Mouse (Mus musculus) testis, postnatal 14 days (tissue): ENCODE measurements around the gene Nek8.
A peak's percentile ranks its signal among the peaks of the same experiment; 100 is the strongest.
"Not testable (repeated sequence)": the region's sequence is repeated elsewhere in the genome, so short reads cannot be mapped to it uniquely, and the experiment has no call there.

Experiments used
- DNase-seq: peaks from one replicate; pipeline ENCODE4 v3.0.0; 2021; ENCODE audit warnings: low spot score

Nek8 gene

GRCm38 (mm10) chr11:78176402-78176862 lies at the start of gene Nek8, which contains the start of gene Tlcd1:
Gene Nek8, minus strand, starts transcription at chr11:78176675.
Gene Tlcd1, plus strand, starts transcription at chr11:78176711.
- DNase-seq: peak; percentile 91

DNA sequence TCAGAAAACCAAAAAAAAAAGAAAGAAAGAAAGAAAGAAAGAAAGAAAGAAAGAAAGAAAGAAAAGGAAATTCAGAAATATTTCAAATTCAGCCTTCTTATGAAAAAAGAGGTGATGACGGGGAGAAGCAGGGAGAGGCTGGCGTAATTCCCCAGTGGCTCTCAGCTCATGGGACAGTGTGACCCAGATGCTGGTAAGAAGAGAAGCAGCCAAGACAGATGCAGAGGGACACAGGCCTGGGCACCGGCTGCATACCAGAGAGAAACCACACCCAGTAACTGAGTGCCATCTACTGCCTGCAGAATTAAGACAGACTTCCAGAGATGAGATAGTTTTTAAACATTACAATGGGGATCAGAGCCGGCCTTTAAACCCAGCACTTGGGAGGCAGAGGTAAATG lies 47.1 kb upstream of the Nek8 start:
- no peak for DNase-seq

DNA sequence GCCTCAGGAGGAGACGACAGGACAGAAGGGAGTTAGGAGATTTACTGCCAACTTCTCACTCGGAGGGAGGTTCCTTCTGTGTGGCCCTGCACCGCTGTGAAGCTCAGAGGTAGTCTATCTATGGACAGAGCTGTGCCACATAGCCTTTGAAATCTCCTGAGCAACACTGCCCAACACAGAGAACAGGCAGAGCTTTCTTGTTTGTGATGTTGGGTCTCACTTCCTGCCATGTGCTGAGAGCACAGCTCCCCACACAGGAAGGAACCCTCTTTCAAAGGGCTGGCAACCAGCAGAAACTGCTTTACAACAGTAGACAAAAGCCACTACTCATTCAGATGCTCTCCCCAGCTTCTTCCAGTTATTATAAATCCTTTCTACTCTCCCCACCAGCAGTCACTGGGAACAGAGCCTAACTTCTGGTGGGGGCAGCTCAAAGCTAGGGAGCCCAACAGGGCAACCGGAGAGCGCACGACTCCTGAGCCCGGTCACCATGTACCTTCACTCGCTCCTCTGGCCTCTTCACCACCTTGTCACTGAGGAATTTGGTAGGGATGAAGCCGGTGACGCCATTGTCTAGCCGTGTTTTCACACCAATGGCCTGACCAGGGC lies 39.3 kb upstream of the Nek8 start:
- no peak for DNase-seq

DNA sequence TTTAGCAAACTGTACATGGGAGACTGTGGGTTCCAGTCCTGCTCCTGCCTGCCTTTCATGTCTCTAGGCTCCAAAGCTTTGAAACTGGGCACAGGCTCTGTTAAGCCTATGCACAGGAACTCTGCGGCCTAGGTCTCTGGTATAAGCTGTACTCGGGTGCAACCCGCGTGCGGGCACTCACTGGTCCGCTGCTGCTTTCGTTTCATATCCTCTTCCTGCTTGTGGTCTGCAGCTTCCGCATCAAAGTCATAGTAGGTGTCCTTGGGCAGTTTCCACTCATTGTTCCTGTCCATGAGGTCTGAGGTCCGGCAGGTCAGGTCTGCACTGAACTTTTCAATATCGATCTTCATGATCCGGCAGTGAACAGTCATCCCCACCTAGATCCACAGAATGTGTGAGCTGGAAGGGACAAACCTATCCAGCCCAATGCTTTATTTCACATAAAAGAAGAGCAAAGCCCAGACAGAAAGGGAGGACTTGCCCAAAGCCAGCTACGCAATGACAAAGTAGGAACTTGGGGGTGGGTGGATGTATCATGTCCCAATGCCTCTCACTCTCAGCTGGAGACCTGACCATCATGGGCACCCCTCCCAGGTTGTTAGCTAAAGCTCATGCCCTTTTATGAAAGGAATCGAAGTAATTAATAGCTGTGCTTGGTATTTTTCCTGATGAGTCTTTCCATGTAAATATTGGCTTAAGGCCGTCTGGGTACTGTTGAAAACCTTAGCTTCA lies 36.8 kb upstream of the Nek8 start:
- DNase-seq: no peak

DNA sequence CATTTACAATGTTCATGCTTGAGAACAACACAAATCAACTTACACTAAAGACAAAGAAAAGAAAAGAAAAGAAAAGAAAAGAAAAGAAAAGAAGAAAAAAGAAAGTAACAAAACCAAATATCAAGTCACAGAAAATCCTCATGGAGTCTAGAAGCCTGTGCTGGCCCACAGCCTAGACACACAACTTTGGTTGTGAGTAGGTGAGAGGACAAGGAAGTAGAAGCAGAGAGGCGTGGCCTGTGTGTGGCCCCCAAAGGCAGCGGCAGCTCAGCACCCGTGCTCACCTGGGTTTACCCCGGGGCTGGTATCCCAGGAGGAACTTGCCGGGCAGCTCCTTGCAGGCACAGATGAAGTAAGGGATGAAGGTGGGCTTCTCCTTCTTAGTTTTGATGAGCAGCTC lies 35.0 kb upstream of the Nek8 start:
- no peak for DNase-seq

GRCm38 (mm10) chr11:78210615-78211014 lies 34.1 kb upstream of the Nek8 start:
- peak; percentile 62 for DNase-seq

DNA sequence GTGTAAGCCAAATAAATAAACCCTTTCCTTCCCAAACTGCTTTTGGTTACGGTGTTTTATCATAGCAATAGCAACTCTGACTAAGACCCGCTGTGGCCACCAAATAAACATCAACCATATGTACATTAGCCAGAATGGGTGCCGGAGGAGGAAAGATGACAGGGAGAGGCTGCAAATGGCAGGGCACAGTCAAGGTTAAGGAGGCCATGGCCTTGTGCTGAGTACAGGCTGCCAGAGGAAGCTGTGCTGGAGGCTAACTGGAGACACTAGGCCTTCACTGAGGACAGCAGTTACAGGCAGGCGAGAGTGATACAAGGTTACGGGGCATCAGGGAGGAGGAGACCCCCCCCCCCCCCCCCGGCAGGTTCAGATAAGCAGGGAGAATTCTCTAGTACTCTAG lies 33.4 kb upstream of the Nek8 start:
- DNase-seq: peak; percentile 41

GRCm38 (mm10) chr11:78207190-78207589 lies 30.7 kb upstream of the Nek8 start:
- no peak for DNase-seq

GRCm38 (mm10) chr11:78205361-78206206 lies 29.1 kb upstream of the Nek8 start:
- DNase-seq: no peak

- no peak for DNase-seq
Observed at GRCm38 (mm10) chr11:78204287-78204686, 27.8 kb upstream of the Nek8 start.

GRCm38 (mm10) chr11:78202372-78202771 lies 25.9 kb upstream of the Nek8 start:
- DNase-seq: no peak

- no peak for DNase-seq
Observed at GRCm38 (mm10) chr11:78195101-78195863, 18.8 kb upstream of the Nek8 start.

DNA sequence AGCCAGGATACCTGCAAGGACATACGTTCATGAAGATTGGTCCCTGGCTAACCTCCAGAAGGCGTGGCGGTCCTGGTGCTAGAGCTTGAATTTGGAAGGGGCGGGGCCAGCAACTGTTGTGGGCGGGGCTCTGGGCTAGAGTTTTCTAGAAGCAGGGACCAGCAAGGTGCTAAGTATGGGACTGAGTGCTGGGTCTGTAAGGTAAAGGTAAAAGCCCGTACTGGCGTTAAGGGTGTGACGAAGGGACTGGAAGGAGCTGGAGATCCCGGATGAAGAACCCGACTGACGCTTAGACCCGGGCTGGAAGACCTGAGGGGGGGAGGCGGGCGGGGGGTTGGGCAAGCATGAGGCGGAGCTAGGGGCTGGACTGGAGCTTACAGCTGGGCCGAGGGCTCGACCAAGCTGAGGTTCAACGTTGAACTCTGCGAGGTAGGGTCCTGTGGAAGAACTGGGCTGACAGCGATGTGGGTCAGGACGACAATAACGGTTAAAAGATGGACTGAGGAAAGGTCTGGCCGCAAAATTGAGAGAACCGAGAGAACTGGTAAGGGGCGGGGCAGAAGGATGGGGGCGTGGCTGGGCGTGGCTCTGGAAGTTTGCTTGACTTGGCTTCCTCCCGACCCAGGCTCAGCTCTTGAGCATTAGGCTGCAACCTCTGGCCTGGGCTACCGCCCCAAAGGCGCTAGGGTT lies 18.1 kb upstream of the Nek8 start:
- DNase-seq: peak; percentile 81

DNA sequence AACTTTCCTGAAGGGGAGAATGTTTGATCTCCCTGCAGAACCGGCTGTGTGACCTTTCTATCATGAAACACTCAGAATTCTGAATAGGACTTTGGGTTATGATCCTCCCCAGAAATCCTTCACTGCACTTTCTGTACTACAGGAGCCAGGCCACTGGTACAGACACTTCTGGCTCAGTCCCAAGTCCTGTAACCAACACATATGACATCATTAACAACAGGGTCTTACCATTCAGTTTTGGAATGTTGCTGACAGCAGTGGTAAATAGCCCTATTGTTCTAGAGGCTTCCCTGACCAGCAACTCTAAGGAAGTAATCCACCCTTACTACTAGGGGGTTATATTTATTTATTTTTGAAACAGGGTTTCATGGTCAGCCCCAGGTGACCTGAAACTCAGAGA lies 16.6 kb upstream of the Nek8 start, which contains the start of gene Proca1:
Gene Proca1 (plus strand): TSS at position 280 of the 400 bp plus-strand sequence.
- DNase-seq: no peak

DNA sequence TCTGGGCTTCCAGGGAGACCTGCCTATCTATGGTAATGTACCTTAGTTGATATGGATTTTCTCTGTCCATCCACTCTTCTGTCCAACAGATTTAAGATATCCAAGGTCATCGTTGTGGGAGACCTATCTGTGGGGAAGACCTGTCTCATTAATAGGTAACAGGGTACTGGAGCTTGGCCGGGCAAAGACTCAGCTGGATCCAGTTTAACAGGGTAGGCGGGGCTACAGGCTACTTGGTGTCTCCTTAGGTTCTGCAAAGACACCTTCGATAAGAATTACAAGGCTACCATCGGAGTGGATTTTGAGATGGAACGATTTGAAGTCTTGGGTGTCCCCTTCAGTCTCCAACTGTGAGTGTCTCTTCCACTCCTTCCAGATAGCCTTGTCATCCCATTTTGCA lies 13.6 kb upstream of the Nek8 start:
- no peak for DNase-seq

GRCm38 (mm10) chr11:78189234-78190040 lies 13.0 kb upstream of the Nek8 start:
- peak; percentile 88 for DNase-seq

GRCm38 (mm10) chr11:78188331-78189233 lies 12.1 kb upstream of the Nek8 start, which contains the start of gene Rab34:
Gene Rab34, plus strand, starts transcription at chr11:78188430.
- peak; percentile 86 for DNase-seq

DNA sequence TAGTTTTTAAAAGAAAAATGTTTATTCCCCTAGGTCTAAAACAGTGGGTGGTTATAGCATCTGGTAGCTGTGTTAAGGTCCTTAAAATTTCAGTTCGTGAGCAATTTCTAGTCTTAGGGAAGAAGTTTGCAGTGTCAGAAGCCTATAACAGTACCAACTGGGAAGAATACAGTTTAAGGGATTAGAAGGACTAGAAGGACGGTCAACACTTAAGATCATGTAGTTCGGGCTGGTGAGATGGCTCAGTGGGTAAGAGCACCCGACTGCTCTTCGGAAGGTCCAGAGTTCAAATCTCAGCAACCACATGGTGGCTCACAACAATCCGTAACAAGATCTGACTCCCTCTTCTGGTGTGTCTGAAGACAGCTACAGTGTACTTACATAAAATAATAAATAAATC lies 8.2 kb upstream of the Nek8 start:
- DNase-seq: not testable (repeated sequence)

GRCm38 (mm10) chr11:78183884-78184514 lies 7.5 kb upstream of the Nek8 start:
- no peak for DNase-seq
